Mouse (Mus musculus) B cell, adult 67 days (primary cell): ENCODE data around the gene 5430419D17Rik. TPM values are rescaled to one million over a fixed set of nuclear protein-coding genes. Genes with fewer than 3 reads are reported as not detected.

Experiments
- total RNA-seq, 2 experiments: library from RNA; stranded (reverse); gene quantifications; 4 replicates each; pipeline ENCODE4 v1.2.4; 2023

The 5430419D17Rik gene
- not detected for total RNA-seq

GRCm38 (mm10) chr7:131174121-131174520 is at the start of gene 5430419D17Rik:
Gene 5430419D17Rik (plus strand): TSS chr7:131174402.

GRCm38 (mm10) chr7:131146214-131146613 is 28.0 kb upstream of the 5430419D17Rik start, which contains the start of gene 4933402N03Rik:
Gene 4933402N03Rik (minus strand): TSS chr7:131146314.

GRCm38 (mm10) chr7:131322192-131322591 is 148.0 kb downstream of the 5430419D17Rik start, which contains the start of gene Cuzd1:
Gene Cuzd1 (minus strand): TSS chr7:131322292.

GRCm38 (mm10) chr7:131329416-131329815 is 155.2 kb downstream of the 5430419D17Rik start, which contains the start of gene Fam24b:
Gene Fam24b (minus strand): TSS chr7:131329516.

GRCm38 (mm10) chr7:131333564-131333963 is 159.4 kb downstream of the 5430419D17Rik start, which contains the start of gene Fam24a:
Gene Fam24a (plus strand): TSS chr7:131333864.

Other genes with a start within 250 kb of the 5430419D17Rik start
- gene Htra1, start 238.3 kb upstream of the 5430419D17Rik start, total RNA-seq, result not detected
- gene Dmbt1, start 142.3 kb upstream of the 5430419D17Rik start, total RNA-seq, result under 1 TPM; 0.09 to 0.17 TPM
- gene 4933402N03Rik, start 28.1 kb upstream of the 5430419D17Rik start, total RNA-seq, result not detected
- not detected for gene Cuzd1, start 147.9 kb downstream of the 5430419D17Rik start, total RNA-seq
- gene Fam24b, start 155.1 kb downstream of the 5430419D17Rik start, total RNA-seq, result not detected
- gene Fam24a, start 159.5 kb downstream of the 5430419D17Rik start, total RNA-seq, result not detected
- gene 2310057M21Rik, start 188.4 kb downstream of the 5430419D17Rik start, total RNA-seq, result 10 to 100 TPM; 14.9 to 20.0 TPM
- gene Pstk, start 196.7 kb downstream of the 5430419D17Rik start, total RNA-seq, result 10 to 100 TPM; 20.5 to 25.3 TPM
- 10 to 100 TPM; 64.2 to 72.1 TPM for gene Ikzf5, start 236.1 kb downstream of the 5430419D17Rik start, total RNA-seq
- 10 to 100 TPM; 17.6 to 24.8 TPM for gene Acadsb, start 236.2 kb downstream of the 5430419D17Rik start, total RNA-seq